Mouse (Mus musculus): ENCODE data around the gene Dkk3. TPM values are rescaled to one million over a fixed set of nuclear protein-coding genes. Genes with fewer than 3 reads are reported as not detected.
"Not testable (repeated sequence)": the region's sequence is repeated elsewhere in the genome, so short reads cannot be mapped to it uniquely, and the experiment has no call there.

The Dkk3 gene
- polyA plus RNA-seq, 1 experiment from 2014 or later, result 13.9 TPM

GRCm38 (mm10) chr7:112180235-112180705 is 21.4 kb upstream of the Dkk3 start:
- Histone ChIP-seq H3K27ac (ENCODE audit: low read depth, low read length) (no peak overlapping the region), H3K4me3 (ENCODE audit: low read depth, low read length) (no peak overlapping the region), H3K9ac (ENCODE audit: low read length) (no peak overlapping the region), H3K27me3 (ENCODE audit: control insufficient read depth, insufficient read depth, low read length) (no peaks in the 10 kb centered on the region), H3K9me3 (ENCODE audit: control insufficient read depth, low read length) (no peaks in the 10 kb centered on the region), H3K4me1 (ENCODE audit: control insufficient read depth, insufficient read depth, low read length) (no peaks in the 10 kb centered on the region), H3K36me3 (ENCODE audit: control insufficient read depth, insufficient read depth, low read length) (no peaks in the 10 kb centered on the region), H3K4me2 (peak overlapping the region; percentile 22; the same call in 1 of the 2 replicates)
- ATAC-seq (ENCODE audit: low FRiP score) (peak; percentile 76; the same call in 1 of the 2 replicates), DNase-seq (ENCODE audit: low spot score, missing footprints) (peak; percentile 99)
- WGBS, result 13% methylated on average over 9 of the region's 10 CpGs

- ATAC-seq (ENCODE audit: low FRiP score) (no peak), DNase-seq (ENCODE audit: low spot score, missing footprints) (no peak)
- H3K36me3 ChIP-seq (ENCODE audit: control insufficient read depth, insufficient read depth, low read length), result no peaks in the 10 kb centered on the region
- WGBS, result 88% methylated on average over 2 of the region's 2 CpGs
- H3K9me3 ChIP-seq (ENCODE audit: control insufficient read depth, low read length), result no peaks in the 10 kb centered on the region
- no peak overlapping the region for H3K4me3 ChIP-seq (ENCODE audit: low read depth, low read length)
- no peak overlapping the region for H3K9ac ChIP-seq (ENCODE audit: low read length)
- H3K4me2 ChIP-seq, result no peak overlapping the region
- no peaks in the 10 kb centered on the region for H3K4me1 ChIP-seq (ENCODE audit: control insufficient read depth, insufficient read depth, low read length)
- no peak overlapping the region for H3K27ac ChIP-seq (ENCODE audit: low read depth, low read length)
- H3K27me3 ChIP-seq (ENCODE audit: control insufficient read depth, insufficient read depth, low read length), result no peaks in the 10 kb centered on the region
Observed at GRCm38 (mm10) chr7:112176627-112177026, 17.8 kb upstream of the Dkk3 start.

GRCm38 (mm10) chr7:112172669-112173068 is 13.8 kb upstream of the Dkk3 start:
- no peaks in the 10 kb centered on the region for H3K9me3 ChIP-seq (ENCODE audit: control insufficient read depth, low read length)
- H3K27ac ChIP-seq (ENCODE audit: low read depth, low read length), result no peak overlapping the region
- WGBS, result 77% methylated on average over 4 of the region's 4 CpGs
- no peak overlapping the region for H3K4me2 ChIP-seq
- no peak for ATAC-seq (ENCODE audit: low FRiP score)
- H3K27me3 ChIP-seq (ENCODE audit: control insufficient read depth, insufficient read depth, low read length), result no peaks in the 10 kb centered on the region
- no peak for DNase-seq (ENCODE audit: low spot score, missing footprints)
- H3K4me1 ChIP-seq (ENCODE audit: control insufficient read depth, insufficient read depth, low read length), result peaks cover 6% of the 10 kb centered on the region
- H3K4me3 ChIP-seq (ENCODE audit: low read depth, low read length), result no peak overlapping the region
- no peak overlapping the region for H3K9ac ChIP-seq (ENCODE audit: low read length)
- H3K36me3 ChIP-seq (ENCODE audit: control insufficient read depth, insufficient read depth, low read length), result no peaks in the 10 kb centered on the region

GRCm38 (mm10) chr7:112169955-112170692 is 11.3 kb upstream of the Dkk3 start:
- Histone ChIP-seq H3K9me3 (ENCODE audit: control insufficient read depth, low read length) (no peaks in the 10 kb centered on the region), H3K4me2 (no peak overlapping the region), H3K27ac (ENCODE audit: low read depth, low read length) (peak overlapping the region; percentile 58), H3K27me3 (ENCODE audit: control insufficient read depth, insufficient read depth, low read length) (no peaks in the 10 kb centered on the region), H3K9ac (ENCODE audit: low read length) (0 out of 2 replicates have a peak overlapping the region, but pooled peaks have one; percentile 24), H3K4me1 (ENCODE audit: control insufficient read depth, insufficient read depth, low read length) (peaks cover 6% of the 10 kb centered on the region), H3K4me3 (ENCODE audit: low read depth, low read length) (no peak overlapping the region), H3K36me3 (ENCODE audit: control insufficient read depth, insufficient read depth, low read length) (no peaks in the 10 kb centered on the region)
- ATAC-seq (ENCODE audit: low FRiP score) (peak; percentile 78), DNase-seq (ENCODE audit: low spot score, missing footprints) (peak; percentile 90)
- WGBS, result 20% methylated on average over 10 of the region's 10 CpGs

- H3K27ac ChIP-seq (ENCODE audit: low read depth, low read length), result no peak overlapping the region
- WGBS, result 77% methylated on average over 4 of the region's 4 CpGs
- ATAC-seq (ENCODE audit: low FRiP score) (no peak), DNase-seq (ENCODE audit: low spot score, missing footprints) (no peak)
- no peak overlapping the region for H3K9ac ChIP-seq (ENCODE audit: low read length)
- peaks cover 6% of the 10 kb centered on the region for H3K4me1 ChIP-seq (ENCODE audit: control insufficient read depth, insufficient read depth, low read length)
- no peak overlapping the region for H3K4me2 ChIP-seq
- H3K27me3 ChIP-seq (ENCODE audit: control insufficient read depth, insufficient read depth, low read length), result no peaks in the 10 kb centered on the region
- no peaks in the 10 kb centered on the region for H3K9me3 ChIP-seq (ENCODE audit: control insufficient read depth, low read length)
- H3K36me3 ChIP-seq (ENCODE audit: control insufficient read depth, insufficient read depth, low read length), result no peaks in the 10 kb centered on the region
- no peak overlapping the region for H3K4me3 ChIP-seq (ENCODE audit: low read depth, low read length)
Observed at GRCm38 (mm10) chr7:112165593-112165992, 6.7 kb upstream of the Dkk3 start.

GRCm38 (mm10) chr7:112165032-112165431 is 6.2 kb upstream of the Dkk3 start:
- WGBS, result 92% methylated on average over 4 of the region's 4 CpGs
- DNase-seq (ENCODE audit: low spot score, missing footprints); H3K27me3 ChIP-seq (ENCODE audit: control insufficient read depth, insufficient read depth, low read length); H3K36me3 ChIP-seq (ENCODE audit: control insufficient read depth, insufficient read depth, low read length); H3K4me2 ChIP-seq; H3K4me3 ChIP-seq (ENCODE audit: low read depth, low read length); H3K27ac ChIP-seq (ENCODE audit: low read depth, low read length); ATAC-seq (ENCODE audit: low FRiP score); H3K9ac ChIP-seq (ENCODE audit: low read length); H3K4me1 ChIP-seq (ENCODE audit: control insufficient read depth, insufficient read depth, low read length); H3K9me3 ChIP-seq (ENCODE audit: control insufficient read depth, low read length): not testable (repeated sequence)

- no peaks in the 10 kb centered on the region for H3K36me3 ChIP-seq (ENCODE audit: control insufficient read depth, insufficient read depth, low read length)
- WGBS, result 86% methylated on average over 3 of the region's 3 CpGs
- ATAC-seq (ENCODE audit: low FRiP score) (no peak), DNase-seq (ENCODE audit: low spot score, missing footprints) (peak; percentile 33)
- H3K4me1 ChIP-seq (ENCODE audit: control insufficient read depth, insufficient read depth, low read length), result no peaks in the 10 kb centered on the region
- no peaks in the 10 kb centered on the region for H3K9me3 ChIP-seq (ENCODE audit: control insufficient read depth, low read length)
- no peaks in the 10 kb centered on the region for H3K27me3 ChIP-seq (ENCODE audit: control insufficient read depth, insufficient read depth, low read length)
- H3K4me3 ChIP-seq (ENCODE audit: low read depth, low read length), result no peak overlapping the region
- no peak overlapping the region for H3K9ac ChIP-seq (ENCODE audit: low read length)
- no peak overlapping the region for H3K4me2 ChIP-seq
- H3K27ac ChIP-seq (ENCODE audit: low read depth, low read length), result no peak overlapping the region
Observed at GRCm38 (mm10) chr7:112164430-112164829, 5.6 kb upstream of the Dkk3 start.

- H3K9me3 ChIP-seq (ENCODE audit: control insufficient read depth, low read length), result no peaks in the 10 kb centered on the region
- ATAC-seq (ENCODE audit: low FRiP score) (no peak), DNase-seq (ENCODE audit: low spot score, missing footprints) (no peak)
- H3K36me3 ChIP-seq (ENCODE audit: control insufficient read depth, insufficient read depth, low read length), result no peaks in the 10 kb centered on the region
- peaks cover 2% of the 10 kb centered on the region; the same call in 1 of the 2 replicates for H3K27me3 ChIP-seq (ENCODE audit: control insufficient read depth, insufficient read depth, low read length)
- H3K27ac ChIP-seq (ENCODE audit: low read depth, low read length), result no peak overlapping the region
- H3K9ac ChIP-seq (ENCODE audit: low read length), result no peak overlapping the region
- peaks cover 9% of the 10 kb centered on the region for H3K4me1 ChIP-seq (ENCODE audit: control insufficient read depth, insufficient read depth, low read length)
- no peak overlapping the region for H3K4me3 ChIP-seq (ENCODE audit: low read depth, low read length)
- 25% methylated on average over 5 of the region's 6 CpGs for WGBS
- H3K4me2 ChIP-seq, result no peak overlapping the region
Observed at GRCm38 (mm10) chr7:112159835-112160234, 978 bp upstream of the Dkk3 start.

GRCm38 (mm10) chr7:112158316-112158741 is 528 bp downstream of the Dkk3 start:
- DNase-seq (ENCODE audit: low spot score, missing footprints) (peak; percentile 94), ATAC-seq (ENCODE audit: low FRiP score) (peak; percentile 63)
- WGBS, result under 1% methylated on average over 23 of the region's 23 CpGs
- Histone ChIP-seq H3K27me3 (ENCODE audit: control insufficient read depth, insufficient read depth, low read length) (peaks cover 2% of the 10 kb centered on the region; the same call in 1 of the 2 replicates), H3K4me2 (peak overlapping the region; percentile 60), H3K36me3 (ENCODE audit: control insufficient read depth, insufficient read depth, low read length) (no peaks in the 10 kb centered on the region), H3K27ac (ENCODE audit: low read depth, low read length) (no peak overlapping the region), H3K9me3 (ENCODE audit: control insufficient read depth, low read length) (no peaks in the 10 kb centered on the region), H3K4me1 (ENCODE audit: control insufficient read depth, insufficient read depth, low read length) (peaks cover 9% of the 10 kb centered on the region), H3K9ac (ENCODE audit: low read length) (peak overlapping the region; percentile 65), H3K4me3 (ENCODE audit: low read depth, low read length) (peak overlapping the region; percentile 43)
